Mouse (Mus musculus) spleen, postnatal 36 days (tissue): ENCODE results near the gene Gigyf1.
A peak's percentile ranks its signal among the peaks of the same experiment; 100 is the strongest.

ENCODE experiments used
- DNase-seq, 2 experiments: peaks; one replicate each; pipeline ENCODE4 v3.0.0; 2022; ENCODE audit warnings: low spot score in 2 of 2, mixed read lengths in 1 of 2

The Gigyf1 gene

GRCm38 (mm10) chr5:137518436-137518835, at the start of gene Gigyf1:
Gigyf1 (plus strand) TSS chr5:137518548.
- DNase-seq, result no peak

GRCm38 (mm10) chr5:137472252-137472904, 46.0 kb upstream of the Gigyf1 start:
- DNase-seq, result no peak

GRCm38 (mm10) chr5:137474351-137474750, 44.0 kb upstream of the Gigyf1 start:
- no peak for DNase-seq

- no peak for DNase-seq
Measured at GRCm38 (mm10) chr5:137476964-137477363, 41.4 kb upstream of the Gigyf1 start, which contains the start of gene Zan. Zan (minus strand) TSS chr5:137477064.

GRCm38 (mm10) chr5:137481138-137481537, 37.2 kb upstream of the Gigyf1 start:
- DNase-seq, result peak; percentile 9 to 18

GRCm38 (mm10) chr5:137481897-137482296, 36.5 kb upstream of the Gigyf1 start:
- DNase-seq, result no peak

GRCm38 (mm10) chr5:137485071-137485850, 33.1 kb upstream of the Gigyf1 start:
- no peak for DNase-seq

GRCm38 (mm10) chr5:137485851-137486155, 32.5 kb upstream of the Gigyf1 start:
- DNase-seq, result no peak

GRCm38 (mm10) chr5:137487616-137488015, 30.7 kb upstream of the Gigyf1 start:
- no peak for DNase-seq

- no peak for DNase-seq
Measured at GRCm38 (mm10) chr5:137491559-137491958, 26.8 kb upstream of the Gigyf1 start.

- DNase-seq, result no peak
Measured at GRCm38 (mm10) chr5:137493831-137494230, 24.5 kb upstream of the Gigyf1 start.

- DNase-seq, result no peak
Measured at GRCm38 (mm10) chr5:137500186-137500585, 18.2 kb upstream of the Gigyf1 start.

GRCm38 (mm10) chr5:137501709-137502666, 16.4 kb upstream of the Gigyf1 start, which contains the start of gene Pop7:
Pop7 (minus strand) TSS chr5:137502518.
- peak; percentile 100 for DNase-seq

GRCm38 (mm10) chr5:137502667-137503110, 15.7 kb upstream of the Gigyf1 start:
- peak; percentile 68 to 80 for DNase-seq

GRCm38 (mm10) chr5:137504041-137504440, 14.3 kb upstream of the Gigyf1 start:
- no peak for DNase-seq

- DNase-seq, result peak; percentile 66 to 69
Measured at GRCm38 (mm10) chr5:137510014-137510501, 8.3 kb upstream of the Gigyf1 start.

- DNase-seq, result peak in 1 of 2 experiments; percentile 31
Measured at GRCm38 (mm10) chr5:137510573-137511390, 7.6 kb upstream of the Gigyf1 start.

GRCm38 (mm10) chr5:137511706-137512105, 6.6 kb upstream of the Gigyf1 start:
- DNase-seq, result no peak

GRCm38 (mm10) chr5:137512847-137513794, 5.2 kb upstream of the Gigyf1 start:
- DNase-seq, result peak in 1 of 2 experiments; percentile 23
